Mouse (Mus musculus) heart, postnatal 0 days (tissue): Measurements from ENCODE around the gene Mgp.

Source experiments
- CTCF ChIP-seq: IDR thresholded peaks from 2 replicates; pipeline ENCODE4 v1.5.1; 2016; ENCODE audit warnings: antibody characterized with exemption, control low read depth, low read depth
- EP300 ChIP-seq: IDR thresholded peaks from 2 replicates; pipeline ENCODE4 v1.6.1; 2016; ENCODE audit warnings: antibody characterized with exemption, low read depth

DNA sequence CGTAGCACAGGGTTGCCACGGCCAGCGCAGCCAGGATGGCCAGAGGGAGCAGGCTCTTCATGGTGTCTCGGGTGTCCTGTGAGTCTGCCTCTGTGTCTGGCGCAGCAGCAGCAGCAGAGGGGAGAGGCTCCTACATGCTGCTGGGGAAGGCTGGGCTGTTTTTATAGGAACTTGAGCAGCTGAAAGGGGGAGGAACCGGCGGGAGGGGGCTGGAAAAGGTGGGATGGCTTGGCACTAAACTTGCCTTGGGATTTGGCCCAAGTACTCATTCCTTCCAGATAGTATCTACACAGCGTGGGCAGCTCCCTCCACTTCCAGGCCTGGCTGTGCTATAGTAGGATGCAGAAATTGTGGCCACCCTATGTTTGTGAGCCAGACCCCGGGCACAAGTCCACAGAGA lies at the start of gene Mgp:
- TF ChIP-seq EP300: no peak
- no peak for TF ChIP-seq CTCF
